Mouse (Mus musculus): ENCODE data around the gene Nt5e.

Nt5e gene

GRCm38 (mm10) chr9:88368476-88368875, 41.5 kb downstream of the Nt5e start:
- in situ Hi-C loops (cut with MboI; ENCODE audit: low pct_unique_long_range_greater_than_20kb in 1 of 2, low sequenced_read_pairs in 2 of 2, unreplicated experiment in 1 of 2), result loop anchor here in 1 of 2 experiments (25.0 kb wide), 1 partner anchor 131 kb away; no protein-coding TSS in a partner anchor

GRCm38 (mm10) chr9:88369666-88370065, 42.7 kb downstream of the Nt5e start:
- in situ Hi-C loops (cut with MboI; ENCODE audit: low pct_unique_long_range_greater_than_20kb in 1 of 2, low sequenced_read_pairs in 2 of 2, unreplicated experiment in 1 of 2), result loop anchor here in 1 of 2 experiments (25.0 kb wide), 1 partner anchor 132 kb away; no protein-coding TSS in a partner anchor

GRCm38 (mm10) chr9:88371201-88371600, 44.2 kb downstream of the Nt5e start:
- in situ Hi-C loops (cut with MboI; ENCODE audit: low pct_unique_long_range_greater_than_20kb in 1 of 2, low sequenced_read_pairs in 2 of 2, unreplicated experiment in 1 of 2), result loop anchor here in 1 of 2 experiments (25.0 kb wide), 1 partner anchor 134 kb away; no protein-coding TSS in a partner anchor

- in situ Hi-C loops (cut with MboI; ENCODE audit: low pct_unique_long_range_greater_than_20kb in 1 of 2, low sequenced_read_pairs in 2 of 2, unreplicated experiment in 1 of 2), result loop anchor here in 1 of 2 experiments (25.0 kb wide), 1 partner anchor 136 kb away; no protein-coding TSS in a partner anchor
These were observed 46.0 kb downstream of the Nt5e start for GRCm38 (mm10) chr9:88373001-88373400.

GRCm38 (mm10) chr9:88377483-88377882, 50.5 kb downstream of the Nt5e start:
- in situ Hi-C loops (cut with MboI; ENCODE audit: low pct_unique_long_range_greater_than_20kb in 1 of 2, low sequenced_read_pairs in 2 of 2, unreplicated experiment in 1 of 2), result no loop called here

- in situ Hi-C loops (cut with MboI; ENCODE audit: low pct_unique_long_range_greater_than_20kb in 1 of 2, low sequenced_read_pairs in 2 of 2, unreplicated experiment in 1 of 2), result no loop called here
These were observed 52.1 kb downstream of the Nt5e start for GRCm38 (mm10) chr9:88379057-88379456.

- in situ Hi-C loops (cut with MboI; ENCODE audit: low pct_unique_long_range_greater_than_20kb in 1 of 2, low sequenced_read_pairs in 2 of 2, unreplicated experiment in 1 of 2), result no loop called here
These were observed 53.1 kb downstream of the Nt5e start for GRCm38 (mm10) chr9:88380076-88380475.

GRCm38 (mm10) chr9:88380542-88380941, 53.5 kb downstream of the Nt5e start:
- in situ Hi-C loops (cut with MboI; ENCODE audit: low pct_unique_long_range_greater_than_20kb in 1 of 2, low sequenced_read_pairs in 2 of 2, unreplicated experiment in 1 of 2), result no loop called here

GRCm38 (mm10) chr9:88388826-88389225, 61.8 kb downstream of the Nt5e start:
- in situ Hi-C loops (cut with MboI; ENCODE audit: low pct_unique_long_range_greater_than_20kb in 1 of 2, low sequenced_read_pairs in 2 of 2, unreplicated experiment in 1 of 2), result no loop called here

- in situ Hi-C loops (cut with MboI; ENCODE audit: low pct_unique_long_range_greater_than_20kb in 1 of 2, low sequenced_read_pairs in 2 of 2, unreplicated experiment in 1 of 2), result no loop called here
These were observed 67.9 kb downstream of the Nt5e start for GRCm38 (mm10) chr9:88394852-88395251.

GRCm38 (mm10) chr9:88398461-88398860, 71.5 kb downstream of the Nt5e start:
- in situ Hi-C loops (cut with MboI; ENCODE audit: low pct_unique_long_range_greater_than_20kb in 1 of 2, low sequenced_read_pairs in 2 of 2, unreplicated experiment in 1 of 2), result no loop called here

GRCm38 (mm10) chr9:88404088-88404487, 77.1 kb downstream of the Nt5e start:
- in situ Hi-C loops (cut with MboI; ENCODE audit: low pct_unique_long_range_greater_than_20kb in 1 of 2, low sequenced_read_pairs in 2 of 2, unreplicated experiment in 1 of 2), result no loop called here

GRCm38 (mm10) chr9:88404515-88404914, 77.5 kb downstream of the Nt5e start:
- in situ Hi-C loops (cut with MboI; ENCODE audit: low pct_unique_long_range_greater_than_20kb in 1 of 2, low sequenced_read_pairs in 2 of 2, unreplicated experiment in 1 of 2), result no loop called here

GRCm38 (mm10) chr9:88409978-88410377, 83.0 kb downstream of the Nt5e start:
- in situ Hi-C loops (cut with MboI; ENCODE audit: low pct_unique_long_range_greater_than_20kb in 1 of 2, low sequenced_read_pairs in 2 of 2, unreplicated experiment in 1 of 2), result no loop called here

GRCm38 (mm10) chr9:88416752-88417151, 89.8 kb downstream of the Nt5e start:
- in situ Hi-C loops (cut with MboI; ENCODE audit: low pct_unique_long_range_greater_than_20kb in 1 of 2, low sequenced_read_pairs in 2 of 2, unreplicated experiment in 1 of 2), result no loop called here
